Mouse (Mus musculus): ENCODE measurements around the gene Sgms1.

DNA sequence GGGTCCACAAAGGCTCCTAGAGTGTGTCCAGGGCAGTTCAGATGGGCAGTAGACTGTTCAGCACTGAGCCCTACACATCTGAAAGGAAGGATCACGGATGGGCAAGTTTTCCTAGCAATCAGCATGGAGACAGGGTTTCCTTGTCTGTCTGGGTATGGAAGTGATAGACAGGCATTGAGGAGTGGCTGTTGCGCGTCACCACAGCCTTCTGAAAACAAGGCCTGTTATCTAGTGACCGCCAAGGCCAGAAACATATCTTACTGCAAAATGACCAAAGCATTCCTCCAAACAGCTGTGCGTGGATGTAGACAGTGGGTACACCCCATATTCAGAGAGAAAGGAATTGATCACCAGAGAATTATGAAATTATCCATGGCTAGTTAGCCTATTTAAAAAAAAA is 47.1 kb downstream of the Sgms1 start:
- TF ChIP-seq CEBPB (IDR thresholded peaks at IDR 0.05; ENCODE audit: insufficient read depth, poor library complexity, severe bottlenecking) (no peak), POLR2A (IDR thresholded peaks at IDR 0.05; ENCODE audit: insufficient read length, low read depth) (no peak), POLR2AphosphoS2 (IDR thresholded peaks at IDR 0.05; ENCODE audit: insufficient read length, low read depth) (no peak), USF1 (IDR thresholded peaks at IDR 0.05; ENCODE audit: low read depth) (no peak), E2F4 (IDR thresholded peaks at IDR 0.05; ENCODE audit: insufficient read depth) (no peak), MAX (IDR thresholded peaks at IDR 0.05; ENCODE audit: low read depth) (no peak), SRF (IDR thresholded peaks at IDR 0.05; ENCODE audit: control insufficient read depth, insufficient read length, low read depth) (no peak), REST (IDR thresholded peaks at IDR 0.05; ENCODE audit: insufficient read depth, insufficient read length) (no peak), MYOD1 (IDR thresholded peaks at IDR 0.05; ENCODE audit: control insufficient read depth in 1 of 3, insufficient read length in 2 of 3, low read depth in 2 of 3) (no peak), TCF12 (IDR thresholded peaks at IDR 0.05; ENCODE audit: insufficient read depth, poor library complexity, severe bottlenecking) (no peak), TCF3 (IDR thresholded peaks at IDR 0.05; ENCODE audit: insufficient read length, low read depth) (no peak), MYOG (IDR thresholded peaks at IDR 0.05; ENCODE audit: control insufficient read depth in 1 of 3, insufficient read depth in 1 of 3, insufficient read length in 2 of 3, low read depth in 2 of 3) (no peak)

Data from myocyte (in vitro differentiated cells).